Mouse (Mus musculus) forebrain, embryonic 15.5 days (tissue): ENCODE measurements at regions not wholly inside any gene's neighbourhood (a gene's known extent, or its start where the extent isn't known, plus 50 kb on each side); places are given as distances from the start of the nearest gene placed in this dataset.

Experiments used
- ATAC-seq: fragments of 200-750 bp; cut with Nextera tagmentation; replicated peaks from 2 replicates; pipeline ENCODE4 v1.8.0; 2017; ENCODE audit warnings: mild to moderate bottlenecking, moderate TSS enrichment, moderate library complexity
- H3K27ac ChIP-seq: fragments of 300-500 bp; sonication (generic); replicated peaks from 2 replicates; pipeline ENCODE4 v1.5.1; 2015; ENCODE audit warnings: mild to moderate bottlenecking, inconsistent platforms
- H3K27me3 ChIP-seq: fragments of 300-500 bp; sonication (generic); 2 replicates; pipeline ENCODE4 v1.6.1; 2015; ENCODE audit warnings: inconsistent platforms
- H3K36me3 ChIP-seq: fragments of 300-500 bp; sonication (generic); 2 replicates; pipeline ENCODE4 v1.6.1; 2015; ENCODE audit warnings: mild to moderate bottlenecking, inconsistent platforms
- H3K4me1 ChIP-seq: fragments of 300-500 bp; sonication (generic); 2 replicates; pipeline ENCODE4 v1.6.1; 2015; ENCODE audit warnings: inconsistent platforms
- H3K4me2 ChIP-seq: fragments of 300-500 bp; sonication (generic); replicated peaks from 2 replicates; pipeline ENCODE4 v1.6.1; 2015; ENCODE audit warnings: mild to moderate bottlenecking, inconsistent platforms
- H3K4me3 ChIP-seq: fragments of 300-500 bp; sonication (generic); 2 replicates; pipeline ENCODE4 v1.5.1; 2015; ENCODE audit warnings: mild to moderate bottlenecking, inconsistent platforms
- H3K9ac ChIP-seq: fragments of 300-500 bp; sonication (generic); replicated peaks from 2 replicates; pipeline ENCODE4 v1.6.1; 2015; ENCODE audit warnings: mild to moderate bottlenecking, inconsistent platforms
- H3K9me3 ChIP-seq: fragments of 300-500 bp; sonication (generic); 2 replicates; pipeline ENCODE4 v1.6.1; 2016; ENCODE audit warnings: inconsistent platforms
- WGBS: fragments of 180-500 bp; shearing (Covaris S2); methylation state at CpG from one replicate; pipeline ENCODE4 v1.1.7; 2015; ENCODE audit warnings: mixed read lengths; 5-methylcytosine and 5-hydroxymethylcytosine counted together

GRCm38 (mm10) chr2:117008922-117009321, 112.3 kb upstream of the Spred1 start:
- ATAC-seq = no peak
- Histone ChIP-seq H3K9me3 (no peaks in the 10 kb centered on the region), H3K27me3 (no peaks in the 10 kb centered on the region), H3K36me3 (no peaks in the 10 kb centered on the region), H3K4me1 (no peaks in the 10 kb centered on the region), H3K4me3 (no peak overlapping the region), H3K9ac (no peak overlapping the region), H3K4me2 (no peak overlapping the region), H3K27ac (no peak overlapping the region)

- no peaks in the 10 kb centered on the region for H3K9me3 ChIP-seq
- H3K27ac ChIP-seq = no peak overlapping the region
- no peak overlapping the region for H3K4me2 ChIP-seq
- 86% methylated on average over 6 of the region's 6 CpGs for WGBS
- H3K4me1 ChIP-seq = no peaks in the 10 kb centered on the region
- H3K9ac ChIP-seq = no peak overlapping the region
- no peak for ATAC-seq
- no peaks in the 10 kb centered on the region for H3K27me3 ChIP-seq
- H3K4me3 ChIP-seq = no peak overlapping the region
- H3K36me3 ChIP-seq = no peaks in the 10 kb centered on the region
These were observed 111.2 kb upstream of the Spred1 start for GRCm38 (mm10) chr2:117010001-117010400.

- no peak overlapping the region for H3K9ac ChIP-seq
- ATAC-seq = no peak
- H3K4me3 ChIP-seq = no peak overlapping the region
- H3K4me1 ChIP-seq = no peaks in the 10 kb centered on the region
- H3K36me3 ChIP-seq = no peaks in the 10 kb centered on the region
- no peak overlapping the region for H3K4me2 ChIP-seq
- no peak overlapping the region for H3K27ac ChIP-seq
- H3K9me3 ChIP-seq = no peaks in the 10 kb centered on the region
- H3K27me3 ChIP-seq = no peaks in the 10 kb centered on the region
These were observed 110.2 kb upstream of the Spred1 start for GRCm38 (mm10) chr2:117010942-117011341.

GRCm38 (mm10) chr2:117017921-117018651, 103.1 kb upstream of the Spred1 start:
- Histone ChIP-seq H3K4me1 (no peaks in the 10 kb centered on the region), H3K4me3 (no peak overlapping the region), H3K9me3 (no peaks in the 10 kb centered on the region), H3K27ac (no peak overlapping the region), H3K9ac (no peak overlapping the region), H3K4me2 (no peak overlapping the region), H3K27me3 (no peaks in the 10 kb centered on the region), H3K36me3 (no peaks in the 10 kb centered on the region)
- WGBS = 37% methylated on average over 12 of the region's 12 CpGs
- no peak for ATAC-seq

GRCm38 (mm10) chr2:117018917-117019538, 102.1 kb upstream of the Spred1 start:
- no peaks in the 10 kb centered on the region for H3K9me3 ChIP-seq
- H3K4me2 ChIP-seq = no peak overlapping the region
- no peaks in the 10 kb centered on the region for H3K27me3 ChIP-seq
- no peaks in the 10 kb centered on the region for H3K4me1 ChIP-seq
- H3K27ac ChIP-seq = no peak overlapping the region
- no peak overlapping the region for H3K9ac ChIP-seq
- no peaks in the 10 kb centered on the region for H3K36me3 ChIP-seq
- WGBS = 24% methylated on average over 6 of the region's 6 CpGs
- ATAC-seq = no peak
- H3K4me3 ChIP-seq = no peak overlapping the region

GRCm38 (mm10) chr2:117019552-117019951, 101.6 kb upstream of the Spred1 start:
- 36% methylated on average over 1 of the region's 1 CpGs for WGBS
- H3K9ac ChIP-seq = no peak overlapping the region
- H3K27me3 ChIP-seq = no peaks in the 10 kb centered on the region
- H3K27ac ChIP-seq = no peak overlapping the region
- H3K4me1 ChIP-seq = no peaks in the 10 kb centered on the region
- H3K9me3 ChIP-seq = no peaks in the 10 kb centered on the region
- no peak overlapping the region for H3K4me2 ChIP-seq
- ATAC-seq = no peak
- H3K36me3 ChIP-seq = no peaks in the 10 kb centered on the region
- no peak overlapping the region for H3K4me3 ChIP-seq

GRCm38 (mm10) chr2:117021787-117022186, 99.4 kb upstream of the Spred1 start:
- WGBS = 29% methylated on average over 6 of the region's 6 CpGs
- no peaks in the 10 kb centered on the region for H3K36me3 ChIP-seq
- H3K9ac ChIP-seq = no peak overlapping the region
- H3K9me3 ChIP-seq = no peaks in the 10 kb centered on the region
- H3K27ac ChIP-seq = no peak overlapping the region
- no peak overlapping the region for H3K4me2 ChIP-seq
- H3K27me3 ChIP-seq = no peaks in the 10 kb centered on the region
- ATAC-seq = no peak
- no peaks in the 10 kb centered on the region for H3K4me1 ChIP-seq
- H3K4me3 ChIP-seq = no peak overlapping the region

- 91% methylated on average over 1 of the region's 1 CpGs for whole genome bisulfite sequencing
- no peak overlapping the region for H3K9ac ChIP-seq
These were observed 97.7 kb upstream of the Spred1 start for GRCm38 (mm10) chr2:117023436-117023835.

GRCm38 (mm10) chr2:117027071-117027470, 94.1 kb upstream of the Spred1 start:
- H3K4me2 ChIP-seq = no peak overlapping the region
- WGBS = 72% methylated on average over 4 of the region's 4 CpGs
- ATAC-seq = no peak
- no peak overlapping the region for H3K27ac ChIP-seq
- H3K9ac ChIP-seq = no peak overlapping the region
- H3K36me3 ChIP-seq = no peaks in the 10 kb centered on the region
- no peaks in the 10 kb centered on the region for H3K4me1 ChIP-seq
- no peak overlapping the region for H3K4me3 ChIP-seq
- H3K27me3 ChIP-seq = no peaks in the 10 kb centered on the region
- no peaks in the 10 kb centered on the region for H3K9me3 ChIP-seq

More at GRCm38 (mm10) chr2:117023436-117023835, 97.7 kb upstream of the Spred1 start:
- H3K9me3 ChIP-seq = no peaks in the 10 kb centered on the region
- H3K36me3 ChIP-seq = no peaks in the 10 kb centered on the region
- H3K4me2 ChIP-seq = no peak overlapping the region
- no peaks in the 10 kb centered on the region for H3K27me3 ChIP-seq
- H3K4me1 ChIP-seq = no peaks in the 10 kb centered on the region
- no peak for ATAC-seq
- no peak overlapping the region for H3K27ac ChIP-seq
- no peak overlapping the region for H3K4me3 ChIP-seq

- no peaks in the 10 kb centered on the region for H3K36me3 ChIP-seq
- H3K9ac ChIP-seq = no peak overlapping the region
- H3K4me3 ChIP-seq = no peak overlapping the region
- H3K9me3 ChIP-seq = no peaks in the 10 kb centered on the region
- ATAC-seq = no peak
- H3K27ac ChIP-seq = no peak overlapping the region
- H3K4me1 ChIP-seq = no peaks in the 10 kb centered on the region
- WGBS = 60% methylated on average over 6 of the region's 6 CpGs
- no peak overlapping the region for H3K4me2 ChIP-seq
- H3K27me3 ChIP-seq = no peaks in the 10 kb centered on the region
These were observed 92.4 kb upstream of the Spred1 start for GRCm38 (mm10) chr2:117028771-117029170.

- no peaks in the 10 kb centered on the region for H3K27me3 ChIP-seq
- no peak overlapping the region for H3K9ac ChIP-seq
- no peak overlapping the region for H3K4me2 ChIP-seq
- no peaks in the 10 kb centered on the region for H3K4me1 ChIP-seq
- no peaks in the 10 kb centered on the region for H3K36me3 ChIP-seq
- no peak for ATAC-seq
- no peak overlapping the region for H3K27ac ChIP-seq
- 89% methylated on average over 8 of the region's 8 CpGs for WGBS
- H3K9me3 ChIP-seq = no peaks in the 10 kb centered on the region
- H3K4me3 ChIP-seq = no peak overlapping the region
These were observed 84.8 kb upstream of the Spred1 start for GRCm38 (mm10) chr2:117036197-117036872.

- no peak for ATAC-seq
- no peaks in the 10 kb centered on the region for H3K4me1 ChIP-seq
- H3K9ac ChIP-seq = no peak overlapping the region
- no peak overlapping the region for H3K27ac ChIP-seq
- no peaks in the 10 kb centered on the region for H3K27me3 ChIP-seq
- 57% methylated on average over 3 of the region's 3 CpGs for WGBS
- no peak overlapping the region for H3K4me2 ChIP-seq
- H3K9me3 ChIP-seq = no peaks in the 10 kb centered on the region
- no peaks in the 10 kb centered on the region for H3K36me3 ChIP-seq
- H3K4me3 ChIP-seq = no peak overlapping the region
These were observed 81.0 kb upstream of the Spred1 start for GRCm38 (mm10) chr2:117040211-117040610.
